Mouse (Mus musculus): ENCODE measurements around the gene Ccdc33.

Ccdc33 gene

GRCm38 (mm10) chr9:58131735-58132134, 13.1 kb upstream of the Ccdc33 start:
- in situ Hi-C loops (cut with MboI; ENCODE audit: unreplicated experiment in 2 of 2), result loop anchor here in 1 of 2 experiments (10.0 kb wide), 1 partner anchor 57 kb away; no protein-coding TSS in a partner anchor

GRCm38 (mm10) chr9:58130909-58131308, 12.3 kb upstream of the Ccdc33 start:
- in situ Hi-C loops (cut with MboI; ENCODE audit: unreplicated experiment in 2 of 2), result loop anchor here in 1 of 2 experiments (10.0 kb wide), 1 partner anchor 56 kb away; no protein-coding TSS in a partner anchor

- in situ Hi-C loops (cut with MboI; ENCODE audit: unreplicated experiment in 2 of 2), result no loop called here
Measured at GRCm38 (mm10) chr9:58129508-58129907, 10.9 kb upstream of the Ccdc33 start.

- in situ Hi-C loops (cut with MboI; ENCODE audit: unreplicated experiment in 2 of 2), result no loop called here
Measured at GRCm38 (mm10) chr9:58128926-58129413, 10.3 kb upstream of the Ccdc33 start.

GRCm38 (mm10) chr9:58125811-58126210, 7.2 kb upstream of the Ccdc33 start:
- in situ Hi-C loops (cut with MboI; ENCODE audit: unreplicated experiment in 2 of 2), result no loop called here

GRCm38 (mm10) chr9:58125085-58125484, 6.5 kb upstream of the Ccdc33 start:
- in situ Hi-C loops (cut with MboI; ENCODE audit: unreplicated experiment in 2 of 2), result no loop called here

- in situ Hi-C loops (cut with MboI; ENCODE audit: unreplicated experiment in 2 of 2), result no loop called here
Measured at GRCm38 (mm10) chr9:58116024-58116651, 2.5 kb downstream of the Ccdc33 start.

- in situ Hi-C loops (cut with MboI; ENCODE audit: unreplicated experiment in 2 of 2), result no loop called here
Measured at GRCm38 (mm10) chr9:58115297-58115925, 3.2 kb downstream of the Ccdc33 start.

- in situ Hi-C loops (cut with MboI; ENCODE audit: unreplicated experiment in 2 of 2), result no loop called here
Measured at GRCm38 (mm10) chr9:58114019-58114418, 4.6 kb downstream of the Ccdc33 start.

- in situ Hi-C loops (cut with MboI; ENCODE audit: unreplicated experiment in 2 of 2), result no loop called here
Measured at GRCm38 (mm10) chr9:58113279-58113884, 5.2 kb downstream of the Ccdc33 start.

- in situ Hi-C loops (cut with MboI; ENCODE audit: unreplicated experiment in 2 of 2), result no loop called here
Measured at GRCm38 (mm10) chr9:58112866-58113278, 5.8 kb downstream of the Ccdc33 start.

GRCm38 (mm10) chr9:58112321-58112751, 6.3 kb downstream of the Ccdc33 start:
- in situ Hi-C loops (cut with MboI; ENCODE audit: unreplicated experiment in 2 of 2), result no loop called here

- in situ Hi-C loops (cut with MboI; ENCODE audit: unreplicated experiment in 2 of 2), result no loop called here
Measured at GRCm38 (mm10) chr9:58111431-58111830, 7.2 kb downstream of the Ccdc33 start.

- in situ Hi-C loops (cut with MboI; ENCODE audit: unreplicated experiment in 2 of 2), result no loop called here
Measured at GRCm38 (mm10) chr9:58110787-58111186, 7.8 kb downstream of the Ccdc33 start.

- in situ Hi-C loops (cut with MboI; ENCODE audit: unreplicated experiment in 2 of 2), result no loop called here
Measured at GRCm38 (mm10) chr9:58107494-58107893, 11.1 kb downstream of the Ccdc33 start.

- in situ Hi-C loops (cut with MboI; ENCODE audit: unreplicated experiment in 2 of 2), result no loop called here
Measured at GRCm38 (mm10) chr9:58105595-58106169, 12.9 kb downstream of the Ccdc33 start.

GRCm38 (mm10) chr9:58103647-58104046, 15.0 kb downstream of the Ccdc33 start:
- in situ Hi-C loops (cut with MboI; ENCODE audit: unreplicated experiment in 2 of 2), result no loop called here

GRCm38 (mm10) chr9:58102013-58102412, 16.6 kb downstream of the Ccdc33 start:
- in situ Hi-C loops (cut with MboI; ENCODE audit: unreplicated experiment in 2 of 2), result no loop called here

GRCm38 (mm10) chr9:58099836-58100565, 18.6 kb downstream of the Ccdc33 start:
- in situ Hi-C loops (cut with MboI; ENCODE audit: unreplicated experiment in 2 of 2), result no loop called here

- in situ Hi-C loops (cut with MboI; ENCODE audit: unreplicated experiment in 2 of 2), result no loop called here
Measured at GRCm38 (mm10) chr9:58096629-58097301, 21.9 kb downstream of the Ccdc33 start.

All from v-Abl transformed pro-B cells (cell line).